Mouse (Mus musculus): ENCODE measurements around the gene Vegfb. TPM values are rescaled to one million over a fixed set of nuclear protein-coding genes. Genes with fewer than 3 reads are reported as not detected.
A peak's percentile ranks its signal among the peaks of the same experiment; 100 is the strongest.
"Not testable (repeated sequence)": the region's sequence is repeated elsewhere in the genome, so short reads cannot be mapped to it uniquely, and the experiment has no call there.

The Vegfb gene
- polyA plus RNA-seq, 1 experiment from 2014 or later: 55.2 TPM

- H3K4me2 ChIP-seq; ATAC-seq (ENCODE audit: insufficient number of reproducible peaks, insufficient read depth, low FRiP score, low TSS enrichment, low read depth); H3K36me3 ChIP-seq; H3K27ac ChIP-seq; H3K4me3 ChIP-seq (replicated peaks); H3K9me3 ChIP-seq; H3K27me3 ChIP-seq; H3K9ac ChIP-seq (replicated peaks): not testable (repeated sequence)
- H3K4me1 ChIP-seq (replicated peaks): peaks cover 49% of the 10 kb centered on the region
- WGBS: 92% methylated on average over 6 of the region's 6 CpGs
These were observed 3.7 kb upstream of the Vegfb start for GRCm38 (mm10) chr19:6991166-6991565.

GRCm38 (mm10) chr19:6990712-6991111, 3.3 kb upstream of the Vegfb start:
- Histone ChIP-seq H3K36me3 (peaks cover 8% of the 10 kb centered on the region; the same call in 1 of the 2 replicates), H3K4me3 (replicated peaks) (no peak overlapping the region), H3K4me1 (replicated peaks) (peaks cover 52% of the 10 kb centered on the region), H3K27ac (no peak overlapping the region), H3K9me3 (no peaks in the 10 kb centered on the region), H3K4me2 (no peak overlapping the region), H3K27me3 (no peaks in the 10 kb centered on the region), H3K9ac (replicated peaks) (no peak overlapping the region)
- 90% methylated on average over 6 of the region's 6 CpGs for WGBS
- no peak for ATAC-seq (ENCODE audit: insufficient number of reproducible peaks, insufficient read depth, low FRiP score, low TSS enrichment, low read depth)

GRCm38 (mm10) chr19:6989251-6989650, 1.8 kb upstream of the Vegfb start:
- peaks cover 38% of the 10 kb centered on the region for H3K4me1 ChIP-seq (replicated peaks)
- H3K27ac ChIP-seq: no peak overlapping the region
- no peak overlapping the region for H3K4me3 ChIP-seq (replicated peaks)
- H3K4me2 ChIP-seq: no peak overlapping the region
- no peak for ATAC-seq (ENCODE audit: insufficient number of reproducible peaks, insufficient read depth, low FRiP score, low TSS enrichment, low read depth)
- peaks cover 19% of the 10 kb centered on the region for H3K36me3 ChIP-seq
- no peaks in the 10 kb centered on the region for H3K27me3 ChIP-seq
- WGBS: 93% methylated on average over 8 of the region's 8 CpGs
- no peaks in the 10 kb centered on the region for H3K9me3 ChIP-seq
- H3K9ac ChIP-seq (replicated peaks): no peak overlapping the region

- Histone ChIP-seq H3K27ac (peak overlapping the region; percentile 89), H3K9me3 (no peaks in the 10 kb centered on the region), H3K4me3 (replicated peaks) (peak overlapping the region; percentile 95), H3K4me1 (replicated peaks) (peaks cover 29% of the 10 kb centered on the region), H3K4me2 (peak overlapping the region; percentile 91), H3K36me3 (peaks cover 30% of the 10 kb centered on the region), H3K27me3 (no peaks in the 10 kb centered on the region), H3K9ac (replicated peaks) (peak overlapping the region; percentile 96)
- 7% methylated on average over 8 of the region's 8 CpGs for WGBS
- ATAC-seq (ENCODE audit: insufficient number of reproducible peaks, insufficient read depth, low FRiP score, low TSS enrichment, low read depth): no peak
These were observed 444 bp upstream of the Vegfb start for GRCm38 (mm10) chr19:6987904-6988285.

- peak overlapping the region; percentile 89; the same call in 1 of the 2 replicates for H3K27ac ChIP-seq
These were observed 1.3 kb downstream of the Vegfb start for GRCm38 (mm10) chr19:6985951-6986708.

GRCm38 (mm10) chr19:6985300-6985699, 2.2 kb downstream of the Vegfb start:
- WGBS: 85% methylated on average over 19 of the region's 19 CpGs
- Histone ChIP-seq H3K4me1 (replicated peaks) (peaks cover 27% of the 10 kb centered on the region), H3K27ac (no peak overlapping the region), H3K9me3 (no peaks in the 10 kb centered on the region), H3K36me3 (peaks cover 42% of the 10 kb centered on the region), H3K4me2 (no peak overlapping the region), H3K9ac (replicated peaks) (no peak overlapping the region), H3K27me3 (no peaks in the 10 kb centered on the region), H3K4me3 (replicated peaks) (no peak overlapping the region)
- ATAC-seq (ENCODE audit: insufficient number of reproducible peaks, insufficient read depth, low FRiP score, low TSS enrichment, low read depth): no peak

More at GRCm38 (mm10) chr19:6985951-6986708, 1.3 kb downstream of the Vegfb start:
- no peaks in the 10 kb centered on the region for H3K27me3 ChIP-seq
- ATAC-seq (ENCODE audit: insufficient number of reproducible peaks, insufficient read depth, low FRiP score, low TSS enrichment, low read depth): no peak
- peak overlapping the region; percentile 91 for H3K4me2 ChIP-seq
- H3K4me1 ChIP-seq (replicated peaks): peaks cover 23% of the 10 kb centered on the region
- peak overlapping the region; percentile 95 for H3K4me3 ChIP-seq (replicated peaks)
- peak overlapping the region; percentile 96 for H3K9ac ChIP-seq (replicated peaks)
- no peaks in the 10 kb centered on the region for H3K9me3 ChIP-seq
- WGBS: 79% methylated on average over 10 of the region's 10 CpGs
- H3K36me3 ChIP-seq: peaks cover 42% of the 10 kb centered on the region

GRCm38 (mm10) chr19:6983621-6984020, 3.8 kb downstream of the Vegfb start:
- 96% methylated on average over 5 of the region's 5 CpGs for WGBS
- Histone ChIP-seq H3K9ac (replicated peaks) (no peak overlapping the region), H3K9me3 (no peaks in the 10 kb centered on the region), H3K27me3 (no peaks in the 10 kb centered on the region), H3K4me3 (replicated peaks) (no peak overlapping the region), H3K27ac (no peak overlapping the region), H3K4me2 (no peak overlapping the region), H3K36me3 (peaks cover 38% of the 10 kb centered on the region), H3K4me1 (replicated peaks) (peaks cover 37% of the 10 kb centered on the region)
- no peak for ATAC-seq (ENCODE audit: insufficient number of reproducible peaks, insufficient read depth, low FRiP score, low TSS enrichment, low read depth)

- H3K9ac ChIP-seq (replicated peaks): no peak overlapping the region
- H3K27ac ChIP-seq: no peak overlapping the region
- peaks cover 58% of the 10 kb centered on the region for H3K36me3 ChIP-seq
- H3K9me3 ChIP-seq: no peaks in the 10 kb centered on the region
- peak overlapping the region; percentile 7; the same call in 1 of the 2 replicates for H3K4me3 ChIP-seq (replicated peaks)
- ATAC-seq (ENCODE audit: insufficient number of reproducible peaks, insufficient read depth, low FRiP score, low TSS enrichment, low read depth): no peak
- 90% methylated on average over 4 of the region's 4 CpGs for WGBS
- no peaks in the 10 kb centered on the region for H3K27me3 ChIP-seq
- peaks cover 44% of the 10 kb centered on the region for H3K4me1 ChIP-seq (replicated peaks)
- peak overlapping the region; percentile 80; the same call in 1 of the 2 replicates for H3K4me2 ChIP-seq
These were observed 6.0 kb downstream of the Vegfb start for GRCm38 (mm10) chr19:6981465-6981864.

GRCm38 (mm10) chr19:6980381-6981093, 6.9 kb downstream of the Vegfb start, which contains the start of gene Fkbp2:
TSS of gene Fkbp2 (minus strand) at chr19:6980501.
- Histone ChIP-seq H3K4me3 (replicated peaks) (peak within 1 kb of the TSS; percentile 67), H3K4me1 (replicated peaks) (peaks cover 45% of the 10 kb centered on the region), H3K27ac (peak within 1 kb of the TSS; percentile 92), H3K4me2 (peak within 1 kb of the TSS; percentile 80), H3K9me3 (no peaks in the 10 kb centered on the region), H3K9ac (replicated peaks) (peak within 1 kb of the TSS; percentile 80), H3K27me3 (no peaks in the 10 kb centered on the region), H3K36me3 (peaks cover 56% of the 10 kb centered on the region)
- peak; percentile 83 for ATAC-seq (ENCODE audit: insufficient number of reproducible peaks, insufficient read depth, low FRiP score, low TSS enrichment, low read depth)
- 2% methylated on average over 38 of the region's 38 CpGs for WGBS

GRCm38 (mm10) chr19:6979486-6980380, 7.7 kb downstream of the Vegfb start:
- under 1% methylated on average over 58 of the region's 59 CpGs for WGBS
- Histone ChIP-seq H3K27me3 (no peaks in the 10 kb centered on the region), H3K4me1 (replicated peaks) (peaks cover 45% of the 10 kb centered on the region), H3K9ac (replicated peaks) (peak overlapping the region; percentile 80), H3K36me3 (peaks cover 48% of the 10 kb centered on the region), H3K4me3 (replicated peaks) (peak overlapping the region; percentile 67), H3K9me3 (no peaks in the 10 kb centered on the region), H3K27ac (peak overlapping the region; percentile 92), H3K4me2 (peak overlapping the region; percentile 80)
- ATAC-seq (ENCODE audit: insufficient number of reproducible peaks, insufficient read depth, low FRiP score, low TSS enrichment, low read depth): peak; percentile 86
